Mouse (Mus musculus) neutrophil, adult 65 days (primary cell): ENCODE measurements around the gene Ier5. TPM values are rescaled to one million over a fixed set of nuclear protein-coding genes. Genes with fewer than 3 reads are reported as not detected.

ENCODE experiments used
- total RNA-seq: library from RNA; stranded (reverse); gene quantifications from 2 replicates; pipeline ENCODE4 v1.2.4, GENCODE M21; 2023

The Ier5 gene
- 306 and 313 TPM in 2 replicates for total RNA-seq

GRCm38 (mm10) chr1:155099280-155099848, at the start of gene Ier5:
TSS of gene Ier5 (minus strand) at chr1:155099636.

GRCm38 (mm10) chr1:155146572-155146980, 47.1 kb upstream of the Ier5 start, which contains the start of gene Mr1:
TSS of gene Mr1 (minus strand) at chr1:155146814.

Other genes starting within 250 kb of the Ier5 start
- 1.9 and 2.3 TPM in 2 replicates for gene Cacna1e, start 215.1 kb downstream of the Ier5 start, total RNA-seq
- gene Mr1, start 47.2 kb upstream of the Ier5 start, total RNA-seq, result 1.0 and 1.6 TPM in 2 replicates
- gene Stx6, start 59.1 kb upstream of the Ier5 start, total RNA-seq, result 20.5 and 35.2 TPM in 2 replicates
- not detected in 2 replicates for gene BC034090, start 144.8 kb upstream of the Ier5 start, total RNA-seq